Mouse (Mus musculus): ENCODE data around the gene 1520401A03Rik.

- TF ChIP-seq CTCF (IDR thresholded peaks at IDR 0.05; ENCODE audit: low read depth): peak; percentile 90
- TF ChIP-seq EP300 (optimal IDR thresholded peaks at IDR 0.05): no peak
These were observed 22.5 kb downstream of the 1520401A03Rik start for GRCm38 (mm10) chr17:23700079-23700478.
